Mouse (Mus musculus): Measurements from ENCODE around the gene Cc2d1a.
A peak's percentile ranks its signal among the peaks of the same experiment; 100 is the strongest.

Cc2d1a gene

GRCm38 (mm10) chr8:84177405-84177804 lies 29.7 kb upstream of the Cc2d1a start:
- no peak for DNase-seq (ENCODE audit: low read depth, low spot score)

GRCm38 (mm10) chr8:84176560-84176959 lies 28.8 kb upstream of the Cc2d1a start:
- DNase-seq (ENCODE audit: low read depth, low spot score) = peak; percentile 9

GRCm38 (mm10) chr8:84173861-84174260 lies 26.1 kb upstream of the Cc2d1a start:
- DNase-seq (ENCODE audit: low read depth, low spot score) = peak; percentile 79

- no peak for DNase-seq (ENCODE audit: low read depth, low spot score)
These were observed 22.4 kb upstream of the Cc2d1a start for GRCm38 (mm10) chr8:84170096-84170495.

- DNase-seq (ENCODE audit: low read depth, low spot score) = no peak
These were observed 20.0 kb upstream of the Cc2d1a start for GRCm38 (mm10) chr8:84167696-84168095.

- DNase-seq (ENCODE audit: low read depth, low spot score) = no peak
These were observed 9.9 kb upstream of the Cc2d1a start for GRCm38 (mm10) chr8:84157620-84158019.

GRCm38 (mm10) chr8:84149181-84149580 lies 1.4 kb upstream of the Cc2d1a start:
- no peak for DNase-seq (ENCODE audit: low read depth, low spot score)

GRCm38 (mm10) chr8:84148531-84148850 lies 755 bp upstream of the Cc2d1a start:
- DNase-seq (ENCODE audit: low read depth, low spot score) = no peak

- DNase-seq (ENCODE audit: low read depth, low spot score) = no peak
These were observed 391 bp downstream of the Cc2d1a start for GRCm38 (mm10) chr8:84147324-84147766.

- no peak for DNase-seq (ENCODE audit: low read depth, low spot score)
These were observed 3.0 kb downstream of the Cc2d1a start for GRCm38 (mm10) chr8:84144636-84145245.

GRCm38 (mm10) chr8:84140838-84141237 lies 6.9 kb downstream of the Cc2d1a start:
- no peak for DNase-seq (ENCODE audit: low read depth, low spot score)

- DNase-seq (ENCODE audit: low read depth, low spot score) = no peak
These were observed 9.9 kb downstream of the Cc2d1a start for GRCm38 (mm10) chr8:84137848-84138247.

GRCm38 (mm10) chr8:84132225-84132624 lies 15.5 kb downstream of the Cc2d1a start:
- peak; percentile 32 for DNase-seq (ENCODE audit: low read depth, low spot score)

- DNase-seq (ENCODE audit: low read depth, low spot score) = no peak
These were observed 16.9 kb downstream of the Cc2d1a start for GRCm38 (mm10) chr8:84130806-84131205.

GRCm38 (mm10) chr8:84128277-84128676 lies 19.5 kb downstream of the Cc2d1a start:
- DNase-seq (ENCODE audit: low read depth, low spot score) = peak; percentile 73

GRCm38 (mm10) chr8:84127202-84127901 lies 20.4 kb downstream of the Cc2d1a start:
- DNase-seq (ENCODE audit: low read depth, low spot score) = peak; percentile 87

- no peak for DNase-seq (ENCODE audit: low read depth, low spot score)
These were observed 21.0 kb downstream of the Cc2d1a start for GRCm38 (mm10) chr8:84126742-84127141.

GRCm38 (mm10) chr8:84125656-84126055 lies 22.1 kb downstream of the Cc2d1a start, which contains the start of gene Podnl1:
TSS of gene Podnl1 (plus strand) at chr8:84125989.
- no peak for DNase-seq (ENCODE audit: low read depth, low spot score)

GRCm38 (mm10) chr8:84122151-84122550 lies 25.6 kb downstream of the Cc2d1a start:
- DNase-seq (ENCODE audit: low read depth, low spot score) = no peak

- no peak for DNase-seq (ENCODE audit: low read depth, low spot score)
These were observed 32.1 kb downstream of the Cc2d1a start for GRCm38 (mm10) chr8:84115646-84116045.

- peak; percentile 57 for DNase-seq (ENCODE audit: low read depth, low spot score)
These were observed 41.3 kb downstream of the Cc2d1a start for GRCm38 (mm10) chr8:84106216-84107040.

- peak; percentile 32 for DNase-seq (ENCODE audit: low read depth, low spot score)
These were observed 42.1 kb downstream of the Cc2d1a start for GRCm38 (mm10) chr8:84105676-84106075.

Data from CD4-positive, CD25-positive, alpha-beta regulatory T cell, adult 2 months (primary cell).